Mouse (Mus musculus): Measurements from ENCODE around the gene Zfp948. TPM values are rescaled to one million over a fixed set of nuclear protein-coding genes. Genes with fewer than 3 reads are reported as not detected.
"Not testable (repeated sequence)": the region's sequence is repeated elsewhere in the genome, so short reads cannot be mapped to it uniquely, and the experiment has no call there.

Gene Zfp948
- polyA plus RNA-seq, 1 experiment from 2014 or later: 16.4 TPM

DNA sequence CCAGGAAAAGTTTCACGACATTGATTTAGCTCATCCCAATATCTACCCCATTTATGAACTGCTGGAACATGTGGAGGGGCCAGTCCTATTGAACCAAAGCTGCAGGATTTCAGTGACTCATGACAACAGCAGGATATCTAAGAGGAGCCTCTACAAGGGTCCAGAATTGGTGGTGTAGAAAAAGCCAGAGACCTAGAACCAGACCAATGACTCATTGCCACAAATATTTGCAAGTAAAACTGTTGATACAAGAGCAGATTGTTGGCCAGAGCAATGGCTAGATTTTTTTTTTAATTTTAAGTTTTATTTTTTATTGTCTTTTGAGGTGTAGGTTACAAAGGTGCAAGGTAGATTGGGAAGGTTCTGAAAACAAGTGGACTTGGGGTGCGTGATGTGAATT lies 18.7 kb downstream of the Zfp948 start:
- H3K36me3 ChIP-seq (ENCODE audit: control insufficient read depth, insufficient read depth, low read length): peaks cover 16% of the 10 kb centered on the region
- H3K4me3 ChIP-seq (ENCODE audit: low read depth, low read length): no peak overlapping the region
- H3K9ac ChIP-seq (ENCODE audit: low read length): no peak overlapping the region
- DNase-seq (ENCODE audit: low spot score): no peak
- H3K4me1 ChIP-seq (ENCODE audit: control insufficient read depth, insufficient read depth, low read length): no peaks in the 10 kb centered on the region
- no peak overlapping the region for H3K27ac ChIP-seq (replicated peaks; ENCODE audit: low read depth, low read length)
- no peak for ATAC-seq (ENCODE audit: insufficient number of reproducible peaks, low FRiP score, low TSS enrichment, low read depth)
- no peaks in the 10 kb centered on the region for H3K9me3 ChIP-seq (ENCODE audit: control insufficient read depth, low read length)
- no peaks in the 10 kb centered on the region for H3K27me3 ChIP-seq (ENCODE audit: control insufficient read depth, insufficient read depth, low read length)
- 89% methylated on average over 2 of the region's 2 CpGs for WGBS
- H3K4me2 ChIP-seq (ENCODE audit: low read depth, severe bottlenecking): no peak overlapping the region

DNA sequence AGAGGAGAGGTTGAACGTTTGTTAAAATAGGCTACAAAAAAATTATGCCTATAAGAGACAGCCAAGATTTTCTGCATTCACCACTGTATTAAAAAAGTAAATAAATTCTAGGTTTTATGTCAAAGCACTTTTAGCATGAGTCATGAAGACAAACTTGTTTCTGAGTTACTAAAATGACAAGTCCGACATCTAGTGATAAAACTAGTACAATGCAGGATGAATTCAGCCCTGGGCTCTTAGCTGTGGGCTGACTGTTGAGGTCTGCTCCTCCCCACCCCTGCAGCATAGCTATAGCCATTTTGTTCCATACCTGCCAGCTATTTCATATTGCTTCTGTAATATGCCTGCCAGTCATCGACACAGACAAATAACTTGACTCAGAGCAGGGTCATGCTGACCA lies 49.5 kb downstream of the Zfp948 start:
- no peak overlapping the region for H3K4me3 ChIP-seq (ENCODE audit: low read depth, low read length)
- H3K36me3 ChIP-seq (ENCODE audit: control insufficient read depth, insufficient read depth, low read length): no peaks in the 10 kb centered on the region
- no peak overlapping the region for H3K9ac ChIP-seq (ENCODE audit: low read length)
- no peak for ATAC-seq (ENCODE audit: insufficient number of reproducible peaks, low FRiP score, low TSS enrichment, low read depth)
- WGBS: 85% methylated on average over 3 of the region's 3 CpGs
- H3K27ac ChIP-seq (replicated peaks; ENCODE audit: low read depth, low read length): no peak overlapping the region
- H3K27me3 ChIP-seq (ENCODE audit: control insufficient read depth, insufficient read depth, low read length): no peaks in the 10 kb centered on the region
- H3K4me1 ChIP-seq (ENCODE audit: control insufficient read depth, insufficient read depth, low read length): no peaks in the 10 kb centered on the region
- H3K9me3 ChIP-seq (ENCODE audit: control insufficient read depth, low read length): no peaks in the 10 kb centered on the region
- DNase-seq (ENCODE audit: low spot score): no peak
- H3K4me2 ChIP-seq (ENCODE audit: low read depth, severe bottlenecking): no peak overlapping the region

- Histone ChIP-seq H3K9ac (ENCODE audit: low read length) (no peak overlapping the region), H3K4me2 (ENCODE audit: low read depth, severe bottlenecking) (peak overlapping the region; percentile 15; the same call in 1 of the 2 replicates), H3K27ac (replicated peaks; ENCODE audit: low read depth, low read length) (no peak overlapping the region), H3K4me1 (ENCODE audit: control insufficient read depth, insufficient read depth, low read length) (no peaks in the 10 kb centered on the region), H3K4me3 (ENCODE audit: low read depth, low read length) (no peak overlapping the region), H3K36me3 (ENCODE audit: control insufficient read depth, insufficient read depth, low read length) (no peaks in the 10 kb centered on the region), H3K27me3 (ENCODE audit: control insufficient read depth, insufficient read depth, low read length) (no peaks in the 10 kb centered on the region), H3K9me3 (ENCODE audit: control insufficient read depth, low read length) (no peaks in the 10 kb centered on the region)
- ATAC-seq (ENCODE audit: insufficient number of reproducible peaks, low FRiP score, low TSS enrichment, low read depth) (0 out of 2 replicates have a peak, but pooled peaks have one; percentile 31), DNase-seq (ENCODE audit: low spot score) (no peak)
- WGBS: 7% methylated on average over 9 of the region's 9 CpGs
These were observed 50.5 kb downstream of the Zfp948 start for GRCm38 (mm10) chr17:21617352-21617751.

GRCm38 (mm10) chr17:21623647-21624046 lies 56.8 kb downstream of the Zfp948 start:
- no peak for ATAC-seq (ENCODE audit: insufficient number of reproducible peaks, low FRiP score, low TSS enrichment, low read depth)
- no peaks in the 10 kb centered on the region for H3K9me3 ChIP-seq (ENCODE audit: control insufficient read depth, low read length)
- WGBS: no CpG with 5 or more reads among the region's 3 CpGs

DNA sequence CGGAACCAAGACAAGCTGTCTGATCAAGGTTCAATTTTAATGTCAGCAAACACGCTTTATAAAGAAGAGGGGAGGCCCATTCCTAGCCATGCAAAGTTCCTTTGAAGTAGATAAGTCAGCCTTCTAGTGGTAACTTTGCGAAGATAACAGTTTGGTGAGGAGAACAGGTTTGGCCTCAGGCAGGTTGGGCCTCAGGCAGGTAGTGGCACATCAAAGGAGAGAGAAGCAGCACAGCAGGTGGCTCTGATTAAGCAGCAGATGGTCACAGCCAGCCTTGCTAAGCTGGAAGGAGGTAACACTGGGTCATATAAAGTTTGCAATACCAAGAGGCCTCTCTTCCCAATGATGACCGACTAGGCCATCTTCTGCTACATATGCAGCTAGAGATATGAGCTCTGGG lies 69.0 kb downstream of the Zfp948 start:
- not testable (repeated sequence) for ATAC-seq (ENCODE audit: insufficient number of reproducible peaks, low FRiP score, low TSS enrichment, low read depth); H3K4me2 ChIP-seq (ENCODE audit: low read depth, severe bottlenecking); DNase-seq (ENCODE audit: low spot score); H3K27me3 ChIP-seq (ENCODE audit: control insufficient read depth, insufficient read depth, low read length); H3K4me1 ChIP-seq (ENCODE audit: control insufficient read depth, insufficient read depth, low read length); H3K9me3 ChIP-seq (ENCODE audit: control insufficient read depth, low read length); H3K4me3 ChIP-seq (ENCODE audit: low read depth, low read length); H3K9ac ChIP-seq (ENCODE audit: low read length); H3K36me3 ChIP-seq (ENCODE audit: control insufficient read depth, insufficient read depth, low read length); H3K27ac ChIP-seq (replicated peaks; ENCODE audit: low read depth, low read length)
- WGBS: 46% methylated on average over 4 of the region's 4 CpGs

More at GRCm38 (mm10) chr17:21623647-21624046, 56.8 kb downstream of the Zfp948 start:
- Histone ChIP-seq H3K36me3 (ENCODE audit: control insufficient read depth, insufficient read depth, low read length) (no peaks in the 10 kb centered on the region), H3K9ac (ENCODE audit: low read length) (no peak overlapping the region), H3K27ac (replicated peaks; ENCODE audit: low read depth, low read length) (no peak overlapping the region), H3K4me1 (ENCODE audit: control insufficient read depth, insufficient read depth, low read length) (no peaks in the 10 kb centered on the region), H3K27me3 (ENCODE audit: control insufficient read depth, insufficient read depth, low read length) (no peaks in the 10 kb centered on the region), H3K4me2 (ENCODE audit: low read depth, severe bottlenecking) (no peak overlapping the region), H3K4me3 (ENCODE audit: low read depth, low read length) (no peak overlapping the region)
- no peak for DNase-seq (ENCODE audit: low spot score)

Other genes starting within 250 kb of the Zfp948 start
- gene Zfp677, start 183.3 kb upstream of the Zfp948 start, polyA plus RNA-seq (2014; fragmentation: Nextera tagmentation; extraction: Ambion mirVana): 1.9 and 2.7 TPM in 2 replicates
- 2.7 and 4.5 TPM in 2 replicates for gene Zfp54, start 143.8 kb upstream of the Zfp948 start, polyA plus RNA-seq (2014; fragmentation: Nextera tagmentation; extraction: Ambion mirVana)
- gene Zfp51, start 116.6 kb upstream of the Zfp948 start, polyA plus RNA-seq (2014; fragmentation: Nextera tagmentation; extraction: Ambion mirVana): 16.6 and 17.2 TPM in 2 replicates
- 9.9 and 10.7 TPM in 2 replicates for gene Zfp53, start 78.0 kb upstream of the Zfp948 start, polyA plus RNA-seq (2014; fragmentation: Nextera tagmentation; extraction: Ambion mirVana)
- 1.9 and 2.5 TPM in 2 replicates for gene Zfp52, start 31.5 kb upstream of the Zfp948 start, polyA plus RNA-seq (2014; fragmentation: Nextera tagmentation; extraction: Ambion mirVana)
- 4.8 and 4.9 TPM in 2 replicates for gene Zfp983, start 83.6 kb downstream of the Zfp948 start, polyA plus RNA-seq (2014; fragmentation: Nextera tagmentation; extraction: Ambion mirVana)
- 9.4 and 10.1 TPM in 2 replicates for gene Gm10226, start 124.9 kb downstream of the Zfp948 start, polyA plus RNA-seq (2014; fragmentation: Nextera tagmentation; extraction: Ambion mirVana)
- gene Zfp760, start 140.7 kb downstream of the Zfp948 start, polyA plus RNA-seq (2014; fragmentation: Nextera tagmentation; extraction: Ambion mirVana): 20.8 and 25.8 TPM in 2 replicates
- gene Zfp229, start 163.8 kb downstream of the Zfp948 start, polyA plus RNA-seq (2014; fragmentation: Nextera tagmentation; extraction: Ambion mirVana): 8.4 and 10.4 TPM in 2 replicates